8 mouse cellular contexts compared by ENCODE assay signal in genomic region chr9:32940111-32940813, GRCm38 (mm10).
DNase-seq lines count a peak whose midpoint lies in the region; ATAC-seq lines count a peak whose summit lies in the region.

No protein-coding gene starts in this region.

- peak overlapping the region; percentile 66 for H3K4me2 ChIP-seq in forebrain, embryonic 16.5 days (ENCODE audit: low read length)
- H3K4me2 ChIP-seq in neural tube, embryonic 15.5 days: peak overlapping the region; percentile 79

- no peaks in the 10 kb centered on the region for H3K36me3 ChIP-seq in forebrain, embryonic 16.5 days (ENCODE audit: control insufficient read depth, insufficient read depth)
- H3K36me3 ChIP-seq in neural tube, embryonic 15.5 days: no peaks in the 10 kb centered on the region

- ATAC-seq in forebrain, embryonic 16.5 days: peak; percentile 91
- peak; percentile 90 for ATAC-seq in neural tube, embryonic 15.5 days (ENCODE audit: low FRiP score)

- intact Hi-C loops in heart, postnatal 36 days (cut with DNase I): loop anchor here (1.0 to 10.0 kb wide), 6 partner anchors 142 to 538 kb away; no protein-coding TSS in a partner anchor

- no peaks in the 10 kb centered on the region for H3K27me3 ChIP-seq in forebrain, embryonic 16.5 days (replicated peaks; ENCODE audit: control insufficient read depth, insufficient read depth, low read length)
- 0 out of 2 replicates have a peak, but pooled peaks cover 25% of the 10 kb centered on the region for H3K27me3 ChIP-seq in neural tube, embryonic 15.5 days (replicated peaks)

- peak; percentile 77 for DNase-seq in ES-CJ7 (ENCODE audit: low read depth, low spot score)
- peak; percentile 27 for DNase-seq in cerebellum, adult 11 months
- peak; percentile 84 to 86 for DNase-seq in heart, postnatal 36 days
- peak; percentile 56 to 84 for DNase-seq in layer of hippocampus, adult 18-20 months (ENCODE audit: low spot score in 2 of 2)
- DNase-seq in lung, adult 18-20 months: peak; percentile 82 to 89
- peak; percentile 87 for DNase-seq in testis, postnatal 10 days (ENCODE audit: low spot score)

- H3K4me3 ChIP-seq in forebrain, embryonic 16.5 days (replicated peaks; ENCODE audit: low read length): peak overlapping the region; percentile 57
- H3K4me3 ChIP-seq in neural tube, embryonic 15.5 days (replicated peaks): peak overlapping the region; percentile 50

- no peak overlapping the region for H3K27ac ChIP-seq in forebrain, embryonic 16.5 days (ENCODE audit: low read length)
- no peak overlapping the region for H3K27ac ChIP-seq in neural tube, embryonic 15.5 days (replicated peaks)

- H3K9ac ChIP-seq in forebrain, embryonic 16.5 days (replicated peaks; ENCODE audit: low read depth, low read length): peak overlapping the region; percentile 57
- H3K9ac ChIP-seq in neural tube, embryonic 15.5 days (replicated peaks): peak overlapping the region; percentile 49

- H3K9me3 ChIP-seq in forebrain, embryonic 16.5 days (ENCODE audit: control insufficient read depth, low read length): no peaks in the 10 kb centered on the region
- no peaks in the 10 kb centered on the region for H3K9me3 ChIP-seq in neural tube, embryonic 15.5 days (replicated peaks)

- WGBS in forebrain, embryonic 16.5 days: 21% methylated on average over 19 of the region's 19 CpGs
- 22% methylated on average over 19 of the region's 19 CpGs for WGBS in neural tube, embryonic 15.5 days

- peaks cover 11% of the 10 kb centered on the region for H3K4me1 ChIP-seq in forebrain, embryonic 16.5 days (replicated peaks; ENCODE audit: control insufficient read depth, insufficient read depth, low read length)
- H3K4me1 ChIP-seq in neural tube, embryonic 15.5 days: peaks cover 14% of the 10 kb centered on the region

Comparison
In these comparisons a context has a peak if more than half of its experiments do, and no peak if none do; other contexts are left out.
1. DNase-seq: peak in every context shown above with its lines; median percentile 87 in testis, postnatal 10 days; 86 in lung, adult 18-20 months; 85 in heart, postnatal 36 days; 77 in ES-CJ7; 70 in layer of hippocampus, adult 18-20 months; 27 in cerebellum, adult 11 months.